Mouse (Mus musculus) CH12.LX (cell line): ENCODE data around the gene Celsr2. TPM values are rescaled to one million over a fixed set of nuclear protein-coding genes. Genes with fewer than 3 reads are reported as not detected.

Experiments
- DNase-seq: peaks from one replicate; pipeline ENCODE4 v3.0.0-alpha.2; 2013; ENCODE audit errors: extremely low read depth
- H3K27ac ChIP-seq: 2 replicates; pipeline ENCODE4 v1.5.1; 2012; ENCODE audit warnings: low read depth, mild to moderate bottlenecking, control low read depth, moderate library complexity; ENCODE audit not compliant: insufficient read depth
- H3K27me3 ChIP-seq: replicated peaks from 2 replicates; pipeline ENCODE3; 2012; ENCODE audit warnings: inconsistent platforms
- H3K36me3 ChIP-seq, 2 experiments: replicated peaks in 1 of 2; 2 replicates each; pipeline versions ENCODE3 to v1.6.1; 2012; ENCODE audit warnings: inconsistent platforms in 1 of 2, low read length in 1 of 2, mild to moderate bottlenecking in 1 of 2, mixed read lengths in 1 of 2, moderate library complexity in 1 of 2; ENCODE audit not compliant: control insufficient read depth in 1 of 2, insufficient read depth in 1 of 2
- H3K4me1 ChIP-seq, 2 experiments: 2 replicates each; pipeline ENCODE4 v1.6.1; 2012; ENCODE audit warnings: inconsistent platforms in 1 of 2, moderate library complexity in 1 of 2; ENCODE audit not compliant: insufficient read depth in 2 of 2, control insufficient read depth in 1 of 2
- H3K4me2 ChIP-seq: 2 replicates; pipeline ENCODE4 v1.6.1; 2012; ENCODE audit warnings: low read depth, mild to moderate bottlenecking, control low read depth; ENCODE audit not compliant: poor library complexity, insufficient read depth, severe bottlenecking
- H3K4me3 ChIP-seq, 3 experiments: fragments of 150-350 bp in 1 of 3; sonication (generic) in 1 of 3; replicated peaks in 1 of 3; 2 replicates each; pipeline versions ENCODE3 to v1.5.1; 2011 to 2012; ENCODE audit warnings: low read depth in 2 of 3, low read length in 2 of 3, mild to moderate bottlenecking in 2 of 3, moderate library complexity in 2 of 3, control low read depth in 1 of 3, improper control_type of control experiment in 1 of 3, inconsistent platforms in 1 of 3, mixed read lengths in 1 of 3; ENCODE audit not compliant: poor library complexity in 1 of 3
- H3K79me2 ChIP-seq: replicated peaks from 2 replicates; pipeline ENCODE4 v1.6.1; 2012; ENCODE audit warnings: mild to moderate bottlenecking, moderate library complexity; ENCODE audit not compliant: control insufficient read depth, poor library complexity, insufficient read depth, severe bottlenecking; ENCODE audit errors: extremely low read depth
- H3K9ac ChIP-seq: 2 replicates; pipeline ENCODE4 v1.6.1; 2012; ENCODE audit warnings: low read depth, mild to moderate bottlenecking, control low read depth, moderate library complexity; ENCODE audit not compliant: insufficient read depth
- H3K9me3 ChIP-seq: replicated peaks from 2 replicates; pipeline ENCODE3; 2012; ENCODE audit warnings: low read length, inconsistent platforms, mixed read lengths
- E2F4 ChIP-seq: IDR thresholded peaks from 2 replicates; pipeline ENCODE4 v1.6.1; 2011; ENCODE audit warnings: low read depth, low read length, improper control_type of control experiment; ENCODE audit not compliant: insufficient replicate concordance
- EP300 ChIP-seq: IDR thresholded peaks from 2 replicates; pipeline ENCODE4 v1.6.1; 2011; ENCODE audit warnings: low read length, improper control_type of control experiment
- ETS1 ChIP-seq: conservative IDR thresholded peaks from 2 replicates; pipeline ENCODE4 v1.6.1; 2012; ENCODE audit warnings: low read depth, mild to moderate bottlenecking, inconsistent platforms, low read length, improper control_type of control experiment, moderate library complexity
- HCFC1 ChIP-seq: IDR thresholded peaks from 2 replicates; pipeline ENCODE4 v1.6.1; 2012; ENCODE audit warnings: low read depth, mild to moderate bottlenecking, inconsistent platforms, low read length, improper control_type of control experiment
- IRF4 ChIP-seq: IDR thresholded peaks from 2 replicates; pipeline ENCODE4 v1.6.1; 2014; ENCODE audit warnings: low read depth, mild to moderate bottlenecking, inconsistent platforms, low read length, improper control_type of control experiment
- JUN ChIP-seq: IDR thresholded peaks from 2 replicates; pipeline ENCODE4 v1.6.1; 2011; ENCODE audit warnings: low read depth, mild to moderate bottlenecking, low read length, improper control_type of control experiment, moderate library complexity; ENCODE audit not compliant: insufficient read depth
- JUND ChIP-seq: conservative IDR thresholded peaks from 2 replicates; pipeline ENCODE4 v1.6.1; 2011; ENCODE audit warnings: low read depth, low read length, improper control_type of control experiment
- KAT2A ChIP-seq: IDR thresholded peaks from 2 replicates; pipeline ENCODE4 v1.6.1; 2012; ENCODE audit warnings: low read length, improper control_type of control experiment, inconsistent platforms; ENCODE audit not compliant: insufficient replicate concordance
- MAX ChIP-seq: IDR thresholded peaks from 2 replicates; pipeline ENCODE4 v1.6.1; 2011; ENCODE audit warnings: low read length, improper control_type of control experiment
- MAZ ChIP-seq: IDR thresholded peaks from 2 replicates; pipeline ENCODE4 v1.6.1; 2012; ENCODE audit warnings: low read depth, mild to moderate bottlenecking, inconsistent platforms, low read length, improper control_type of control experiment, moderate library complexity
- NRF1 ChIP-seq: IDR thresholded peaks from 2 replicates; pipeline ENCODE4 v1.6.1; 2014; ENCODE audit warnings: low read depth, mild to moderate bottlenecking, inconsistent platforms, low read length, improper control_type of control experiment, moderate library complexity
- POLR2AphosphoS2 ChIP-seq: IDR thresholded peaks from 2 replicates; pipeline ENCODE4 v1.6.1; 2011; ENCODE audit warnings: low read depth, low read length, improper control_type of control experiment
- RCOR1 ChIP-seq: conservative IDR thresholded peaks from 2 replicates; pipeline ENCODE4 v1.6.1; 2012; ENCODE audit warnings: low read depth, mild to moderate bottlenecking, inconsistent platforms, low read length, improper control_type of control experiment
- TBP ChIP-seq: conservative IDR thresholded peaks from 2 replicates; pipeline ENCODE4 v1.6.1; 2011; ENCODE audit warnings: low read depth, low read length, improper control_type of control experiment
- TCF12 ChIP-seq: IDR thresholded peaks from 2 replicates; pipeline ENCODE4 v1.6.1; 2014; ENCODE audit warnings: low read depth, mild to moderate bottlenecking, inconsistent platforms, low read length, improper control_type of control experiment
- USF1 ChIP-seq: IDR thresholded peaks from 2 replicates; pipeline ENCODE4 v1.6.1; 2014; ENCODE audit warnings: low read depth, mild to moderate bottlenecking, inconsistent platforms, low read length, improper control_type of control experiment
- USF2 ChIP-seq: conservative IDR thresholded peaks from 2 replicates; pipeline ENCODE4 v1.6.1; 2011; ENCODE audit warnings: low read depth, low read length, improper control_type of control experiment
- ZKSCAN1 ChIP-seq: IDR thresholded peaks from 2 replicates; pipeline ENCODE4 v1.6.1; 2012; ENCODE audit warnings: low read depth, inconsistent platforms, low read length, improper control_type of control experiment, borderline replicate concordance
- ZMIZ1 ChIP-seq: IDR thresholded peaks from 2 replicates; pipeline ENCODE4 v1.6.1; 2012; ENCODE audit warnings: low read depth, mild to moderate bottlenecking, inconsistent platforms, low read length, improper control_type of control experiment
- ZNF384 ChIP-seq: IDR thresholded peaks from 2 replicates; pipeline ENCODE4 v1.6.1; 2012; ENCODE audit warnings: low read depth, low read length, improper control_type of control experiment, inconsistent platforms
- dilution Hi-C: fragments of 300-500 bp; cut with MboI; formaldehyde crosslinking; loops from 2 replicates; pipeline ENCODE4 v1.14.3; 2020; ENCODE audit warnings: low sequenced_read_pairs; ENCODE audit not compliant: extremely low pct_unique_long_range_greater_than_20kb, extremely low pct_ligation_motif_present
- in situ Hi-C: fragments of 300-500 bp; cut with MboI; formaldehyde crosslinking; loops from 3 replicates; pipeline ENCODE4 v1.14.3; 2019; ENCODE audit warnings: low sequenced_read_pairs, low pct_ligation_motif_present, low pct_unique_long_range_greater_than_20kb, mixed read lengths
- polyA plus RNA-seq: library from polyadenylated mRNA; unstranded; fragments of >175 nt; gene quantifications from 2 replicates; pipeline ENCODE4 v1.2.1, GENCODE M21; 2012; ENCODE audit warnings: low read depth; ENCODE audit not compliant: insufficient read length
- total RNA-seq, 2 experiments: library from RNA; depleted of rRNA; stranded (reverse); fragments of 300-350 nt in 1 of 2; fragments of >200 nt in 1 of 2; gene quantifications; 2 replicates each; pipeline ENCODE4 v1.2.3; 2012 to 2014

Gene Celsr2
- total and polyA plus RNA-seq, 3 experiments = not detected

DNA sequence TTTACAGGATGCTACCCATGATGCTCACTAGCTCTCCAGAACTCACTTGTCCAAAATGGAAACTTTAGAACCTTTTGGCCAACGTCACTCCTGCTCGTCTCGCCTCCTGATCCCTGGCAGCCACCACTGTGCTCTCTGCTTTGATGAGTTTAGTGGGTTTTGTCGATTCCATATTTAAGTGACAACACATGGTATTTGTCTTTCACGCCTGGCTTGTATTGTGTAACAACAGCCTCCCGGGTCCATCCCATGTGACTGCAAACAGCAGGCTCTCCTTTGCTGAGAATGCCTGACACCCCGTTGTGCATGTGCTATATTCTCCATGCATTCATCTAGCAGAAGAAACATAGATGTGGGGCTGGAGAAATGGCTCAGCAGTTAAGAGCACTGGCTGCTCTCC lies 73.2 kb downstream of the Celsr2 start:
- H3K27ac ChIP-seq = no peak overlapping the region
- in situ Hi-C loops = no loop called here
- H3K4me3 ChIP-seq = no peak overlapping the region
- dilution Hi-C loops = no loop called here
- H3K4me2 ChIP-seq = no peak overlapping the region
- DNase-seq = no peak
- H3K9me3 ChIP-seq = peaks cover 8% of the 10 kb centered on the region
- H3K9ac ChIP-seq = no peak overlapping the region
- peaks cover 0 to 11% of the 10 kb centered on the region in 2 experiments for H3K36me3 ChIP-seq
- H3K4me1 ChIP-seq = peaks cover 8 to 32% of the 10 kb centered on the region in 2 experiments
- H3K27me3 ChIP-seq = no peaks in the 10 kb centered on the region
- TF ChIP-seq HCFC1 (no peak), TCF12 (no peak), MAX (no peak), RCOR1 (no peak), ZKSCAN1 (no peak), IRF4 (no peak), ZNF384 (no peak), NRF1 (no peak), EP300 (no peak), KAT2A (no peak), TBP (no peak), ZMIZ1 (no peak), JUN (no peak), POLR2AphosphoS2 (no peak)
- TF ChIP-seq, all 38 proteins: peak for 0
- H3K79me2 ChIP-seq = no peaks in the 10 kb centered on the region

DNA sequence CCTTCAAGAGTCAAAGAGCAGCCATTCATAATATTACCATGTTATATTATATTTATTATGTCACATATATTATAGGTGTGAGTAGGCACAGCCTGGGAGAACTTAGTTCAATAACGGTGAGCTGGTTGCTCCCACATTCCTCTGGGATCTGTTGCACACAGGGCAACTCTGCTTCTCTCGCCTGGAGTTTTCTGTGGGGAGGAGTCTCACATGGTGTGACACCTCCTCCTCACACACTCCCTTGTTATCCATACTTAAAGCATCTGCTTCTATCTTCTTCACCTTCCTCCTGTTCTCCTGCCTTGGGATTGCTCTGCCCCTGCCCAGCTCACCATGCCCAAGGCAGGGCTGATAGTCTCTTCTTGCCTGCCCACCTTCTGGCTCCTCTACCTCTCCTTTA lies 74.3 kb downstream of the Celsr2 start:
- H3K4me2 ChIP-seq = no peak overlapping the region
- no peaks in the 10 kb centered on the region for H3K79me2 ChIP-seq
- DNase-seq = no peak
- no peak overlapping the region for H3K9ac ChIP-seq
- no peak for TF ChIP-seq ETS1
- no peak for TF ChIP-seq RCOR1
- no peak for TF ChIP-seq JUND
- TF ChIP-seq E2F4 = no peak
- TF ChIP-seq MAZ = no peak
- TF ChIP-seq TCF12 = no peak
- TF ChIP-seq USF1 = no peak
- no peak for TF ChIP-seq EP300
- no peak for TF ChIP-seq USF2
- no peak for TF ChIP-seq ZKSCAN1
- no peak for TF ChIP-seq KAT2A
- TF ChIP-seq, all 38 proteins: peak for 0
- H3K4me3 ChIP-seq = no peak overlapping the region
- H3K4me1 ChIP-seq = peaks cover 8 to 20% of the 10 kb centered on the region in 2 experiments
- H3K27ac ChIP-seq = no peak overlapping the region
- in situ Hi-C loops = no loop called here
- dilution Hi-C loops = no loop called here
- no peaks in the 10 kb centered on the region for H3K27me3 ChIP-seq
- peaks cover 0 to 8% of the 10 kb centered on the region in 2 experiments for H3K36me3 ChIP-seq
- H3K9me3 ChIP-seq = peaks cover 8% of the 10 kb centered on the region

Other genes starting within 250 kb of the Celsr2 start
- gene Amigo1, start 229.2 kb downstream of the Celsr2 start, total RNA-seq (2012; rRNA removed) = 0.59 and 0.76 TPM in 2 replicates
- 0.07 and 0.21 TPM in 2 replicates for gene Amigo1, start 229.2 kb downstream of the Celsr2 start, total RNA-seq (2014; rRNA removed)
- gene Amigo1, start 229.2 kb downstream of the Celsr2 start, polyA plus RNA-seq = 0.12 TPM in 1 of 2 replicates, not detected in the other
- 2.4 and 2.6 TPM in 2 replicates for gene Cyb561d1, start 214.3 kb downstream of the Celsr2 start, total RNA-seq (2012; rRNA removed)
- 2.0 and 2.2 TPM in 2 replicates for gene Cyb561d1, start 214.3 kb downstream of the Celsr2 start, total RNA-seq (2014; rRNA removed)
- gene Cyb561d1, start 214.3 kb downstream of the Celsr2 start, polyA plus RNA-seq = 4.0 and 4.1 TPM in 2 replicates
- 4.2 and 4.5 TPM in 2 replicates for gene Atxn7l2, start 204.6 kb downstream of the Celsr2 start, total RNA-seq (2012; rRNA removed)
- gene Atxn7l2, start 204.6 kb downstream of the Celsr2 start, total RNA-seq (2014; rRNA removed) = 3.4 and 3.8 TPM in 2 replicates
- 10.7 and 13.3 TPM in 2 replicates for gene Atxn7l2, start 204.6 kb downstream of the Celsr2 start, polyA plus RNA-seq
- gene Sypl2, start 188.9 kb downstream of the Celsr2 start, total RNA-seq (2012; rRNA removed) = not detected in 2 replicates
- not detected in 2 replicates for gene Sypl2, start 188.9 kb downstream of the Celsr2 start, total RNA-seq (2014; rRNA removed)
- gene Sypl2, start 188.9 kb downstream of the Celsr2 start, polyA plus RNA-seq = not detected in 2 replicates
- gene Psma5, start 158.6 kb downstream of the Celsr2 start, total RNA-seq (2012; rRNA removed) = 245 and 297 TPM in 2 replicates
- gene Psma5, start 158.6 kb downstream of the Celsr2 start, total RNA-seq (2014; rRNA removed) = 341 and 378 TPM in 2 replicates
- gene Psma5, start 158.6 kb downstream of the Celsr2 start, polyA plus RNA-seq = 251 and 264 TPM in 2 replicates
- gene Sort1, start 131.5 kb downstream of the Celsr2 start, total RNA-seq (2012; rRNA removed) = 0.50 and 1.2 TPM in 2 replicates
- 0.15 and 0.31 TPM in 2 replicates for gene Sort1, start 131.5 kb downstream of the Celsr2 start, total RNA-seq (2014; rRNA removed)
- gene Sort1, start 131.5 kb downstream of the Celsr2 start, polyA plus RNA-seq = 0.52 and 0.90 TPM in 2 replicates
- gene Mybphl, start 50.6 kb downstream of the Celsr2 start, total RNA-seq (2012; rRNA removed) = not detected in 2 replicates
- gene Mybphl, start 50.6 kb downstream of the Celsr2 start, total RNA-seq (2014; rRNA removed) = not detected in 2 replicates
- gene Mybphl, start 50.6 kb downstream of the Celsr2 start, polyA plus RNA-seq = not detected in 2 replicates
- gene Psrc1, start 31.7 kb downstream of the Celsr2 start, total RNA-seq (2012; rRNA removed) = 76.2 and 89.1 TPM in 2 replicates
- 105 and 106 TPM in 2 replicates for gene Psrc1, start 31.7 kb downstream of the Celsr2 start, total RNA-seq (2014; rRNA removed)
- gene Psrc1, start 31.7 kb downstream of the Celsr2 start, polyA plus RNA-seq = 101 and 108 TPM in 2 replicates
- 255 and 373 TPM in 2 replicates for gene Sars, start 29.7 kb upstream of the Celsr2 start, total RNA-seq (2012; rRNA removed)
- 377 and 422 TPM in 2 replicates for gene Sars, start 29.7 kb upstream of the Celsr2 start, total RNA-seq (2014; rRNA removed)
- gene Sars, start 29.7 kb upstream of the Celsr2 start, polyA plus RNA-seq = 394 and 470 TPM in 2 replicates
- gene 1700013F07Rik, start 118.6 kb upstream of the Celsr2 start, total RNA-seq (2012; rRNA removed) = 2.5 TPM in 1 of 2 replicates, not detected in the other
- gene 1700013F07Rik, start 118.6 kb upstream of the Celsr2 start, total RNA-seq (2014; rRNA removed) = 0.38 TPM in 1 of 2 replicates, not detected in the other
- 0.94 TPM in 1 of 2 replicates, not detected in the other for gene 1700013F07Rik, start 118.6 kb upstream of the Celsr2 start, polyA plus RNA-seq
- gene 5330417C22Rik, start 121.0 kb upstream of the Celsr2 start, total RNA-seq (2012; rRNA removed) = 0.13 and 0.17 TPM in 2 replicates
- 0.05 TPM in 1 of 2 replicates, not detected in the other for gene 5330417C22Rik, start 121.0 kb upstream of the Celsr2 start, total RNA-seq (2014; rRNA removed)
- gene 5330417C22Rik, start 121.0 kb upstream of the Celsr2 start, polyA plus RNA-seq = 0.26 and 0.27 TPM in 2 replicates
- gene Tmem167b, start 146.9 kb upstream of the Celsr2 start, total RNA-seq (2012; rRNA removed) = 11.3 and 12.0 TPM in 2 replicates
- gene Tmem167b, start 146.9 kb upstream of the Celsr2 start, total RNA-seq (2014; rRNA removed) = 18.4 and 18.7 TPM in 2 replicates
- gene Tmem167b, start 146.9 kb upstream of the Celsr2 start, polyA plus RNA-seq = 13.1 and 14.4 TPM in 2 replicates
- 9.6 and 10.0 TPM in 2 replicates for gene Taf13, start 156.1 kb upstream of the Celsr2 start, total RNA-seq (2012; rRNA removed)
- 10.3 and 12.0 TPM in 2 replicates for gene Taf13, start 156.1 kb upstream of the Celsr2 start, total RNA-seq (2014; rRNA removed)
- 19.7 and 20.9 TPM in 2 replicates for gene Taf13, start 156.1 kb upstream of the Celsr2 start, polyA plus RNA-seq
- gene Wdr47, start 175.7 kb upstream of the Celsr2 start, total RNA-seq (2012; rRNA removed) = 2.2 and 2.4 TPM in 2 replicates
- 1.7 and 2.7 TPM in 2 replicates for gene Wdr47, start 175.7 kb upstream of the Celsr2 start, total RNA-seq (2014; rRNA removed)
- gene Wdr47, start 175.7 kb upstream of the Celsr2 start, polyA plus RNA-seq = 2.7 and 4.6 TPM in 2 replicates
- gene Clcc1, start 238.4 kb upstream of the Celsr2 start, total RNA-seq (2012; rRNA removed) = 31.6 and 38.9 TPM in 2 replicates
- 51.4 and 53.0 TPM in 2 replicates for gene Clcc1, start 238.4 kb upstream of the Celsr2 start, total RNA-seq (2014; rRNA removed)
- 36.3 and 36.5 TPM in 2 replicates for gene Clcc1, start 238.4 kb upstream of the Celsr2 start, polyA plus RNA-seq